Mouse (Mus musculus) kidney, embryonic 15.5 days (tissue): Measurements from ENCODE around the gene Gcfc2. TPM values are rescaled to one million over a fixed set of nuclear protein-coding genes. Genes with fewer than 3 reads are reported as not detected.

Experiments
- ATAC-seq: fragments of 200-750 bp; cut with Nextera tagmentation; replicated peaks from 2 replicates; pipeline ENCODE4 v1.8.0; 2017; ENCODE audit warnings: moderate TSS enrichment; ENCODE audit not compliant: low FRiP score
- H3K27ac ChIP-seq: fragments of 300-500 bp; sonication (generic); 2 replicates; pipeline ENCODE4 v1.5.1; 2015; ENCODE audit warnings: mild to moderate bottlenecking, inconsistent platforms
- H3K27me3 ChIP-seq: fragments of 300-500 bp; sonication (generic); 2 replicates; pipeline ENCODE4 v1.6.1; 2015; ENCODE audit warnings: inconsistent platforms
- H3K36me3 ChIP-seq: fragments of 300-500 bp; sonication (generic); 2 replicates; pipeline ENCODE4 v1.6.1; 2015; ENCODE audit warnings: inconsistent platforms
- H3K4me1 ChIP-seq: fragments of 300-500 bp; sonication (generic); 2 replicates; pipeline ENCODE4 v1.6.1; 2015; ENCODE audit warnings: inconsistent platforms
- H3K4me2 ChIP-seq: fragments of 300-500 bp; sonication (generic); 2 replicates; pipeline ENCODE4 v1.6.1; 2015; ENCODE audit warnings: moderate library complexity, mild to moderate bottlenecking, inconsistent platforms
- H3K4me3 ChIP-seq: fragments of 300-500 bp; sonication (generic); replicated peaks from 2 replicates; pipeline ENCODE4 v1.5.1; 2015; ENCODE audit warnings: mild to moderate bottlenecking, inconsistent platforms
- H3K9ac ChIP-seq: fragments of 300-500 bp; sonication (generic); 2 replicates; pipeline ENCODE4 v1.6.1; 2015; ENCODE audit warnings: mild to moderate bottlenecking, inconsistent platforms
- H3K9me3 ChIP-seq: fragments of 300-500 bp; sonication (generic); replicated peaks from 2 replicates; pipeline ENCODE4 v1.6.1; 2016; ENCODE audit warnings: inconsistent platforms
- WGBS: fragments of 180-500 bp; shearing (Covaris S2); methylation state at CpG from one replicate; pipeline ENCODE4 v1.1.7; 2015; ENCODE audit warnings: mixed read lengths; 5-methylcytosine and 5-hydroxymethylcytosine counted together
- polyA plus RNA-seq: library from polyadenylated mRNA; unstranded; fragments of >200 nt; fragmentation: Nextera tagmentation; extraction: Ambion mirVana; gene quantifications from 2 replicates; pipeline ENCODE4 v1.2.1, GENCODE M21; 2015

Gene Gcfc2
- polyA plus RNA-seq = 11.3 and 13.0 TPM in 2 replicates

DNA sequence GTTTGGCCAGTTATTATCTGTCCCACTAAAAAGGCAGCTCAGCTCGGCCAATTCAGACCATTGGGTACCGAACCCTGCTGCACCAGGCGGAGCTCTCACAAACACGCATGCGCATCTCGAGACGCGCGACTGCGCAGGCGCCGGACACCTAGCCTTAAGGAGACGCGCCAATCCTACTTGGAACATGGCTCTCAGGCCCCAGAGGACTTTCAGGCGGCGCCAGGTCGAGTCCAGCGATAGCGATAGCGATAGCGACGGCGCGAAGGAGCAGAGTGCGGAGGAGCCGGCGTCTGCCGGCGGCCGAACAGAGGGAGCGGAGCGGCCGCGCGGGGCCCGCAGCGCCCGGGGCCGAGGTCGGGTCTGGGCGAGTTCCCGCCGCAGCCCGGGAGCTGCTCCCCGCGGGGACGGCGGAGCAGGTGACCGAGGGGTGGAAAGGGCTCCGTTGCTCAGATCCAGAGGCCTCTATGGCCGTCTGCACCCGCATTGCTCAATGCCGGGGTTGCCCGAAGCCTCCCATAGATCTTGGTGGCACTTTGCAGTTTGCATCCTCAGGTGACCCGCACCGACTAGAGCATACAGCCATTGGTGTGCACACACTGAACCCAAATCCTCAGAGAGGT is at the start of gene Gcfc2:
Gcfc2 (plus strand) TSS at position 147 of the 620 bp plus-strand sequence.
- Histone ChIP-seq H3K27ac (peak within 1 kb of the TSS; percentile 83), H3K4me1 (peaks cover 15% of the 10 kb centered on the region), H3K27me3 (no peaks in the 10 kb centered on the region), H3K36me3 (peaks cover 35% of the 10 kb centered on the region), H3K4me2 (peak within 1 kb of the TSS; percentile 63), H3K9me3 (no peaks in the 10 kb centered on the region), H3K4me3 (peak within 1 kb of the TSS; percentile 78), H3K9ac (peak within 1 kb of the TSS; percentile 93)
- peak; percentile 97 for ATAC-seq
- under 1% methylated on average over 56 of the region's 56 CpGs for WGBS

DNA sequence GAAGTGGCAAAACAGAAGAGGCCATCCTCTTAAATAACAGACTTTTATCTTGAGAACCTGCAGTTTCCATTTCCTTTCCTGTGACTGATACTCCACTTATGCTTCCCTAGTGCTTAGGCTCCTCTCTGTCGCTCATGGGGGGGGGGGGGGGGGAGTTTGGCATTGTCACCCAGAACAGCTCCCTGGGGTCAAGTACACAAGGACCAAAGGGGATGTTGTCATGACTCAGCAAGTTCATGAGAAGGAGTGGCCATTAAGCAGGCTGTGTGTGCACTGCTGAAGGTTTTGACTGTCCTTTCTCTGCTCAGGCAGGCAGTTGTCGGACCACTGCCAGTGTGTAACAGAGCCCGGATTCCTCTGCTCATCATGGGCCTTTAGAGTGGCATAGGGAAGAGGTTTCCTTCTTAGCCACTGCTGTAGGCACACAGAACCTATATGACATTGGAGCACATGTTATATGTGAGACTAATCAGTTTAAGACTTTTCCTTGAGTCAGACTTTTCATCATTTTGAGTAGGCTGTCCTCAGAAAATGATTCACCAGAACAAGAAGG is 27.7 kb upstream of the Gcfc2 start:
- H3K27ac ChIP-seq = no peak overlapping the region
- H3K27me3 ChIP-seq = no peaks in the 10 kb centered on the region
- 71% methylated on average over 3 of the region's 3 CpGs for WGBS
- H3K4me2 ChIP-seq = no peak overlapping the region
- H3K9me3 ChIP-seq = no peaks in the 10 kb centered on the region
- no peak overlapping the region for H3K4me3 ChIP-seq
- H3K36me3 ChIP-seq = no peaks in the 10 kb centered on the region
- H3K4me1 ChIP-seq = no peaks in the 10 kb centered on the region
- H3K9ac ChIP-seq = no peak overlapping the region
- ATAC-seq = no peak

GRCm38 (mm10) chr6:81910302-81910855 is 13.1 kb upstream of the Gcfc2 start:
- H3K27ac ChIP-seq = no peak overlapping the region
- H3K9ac ChIP-seq = no peak overlapping the region
- ATAC-seq = no peak
- no peaks in the 10 kb centered on the region for H3K4me1 ChIP-seq
- no peak overlapping the region for H3K4me2 ChIP-seq
- no peak overlapping the region for H3K4me3 ChIP-seq
- no peaks in the 10 kb centered on the region for H3K36me3 ChIP-seq
- H3K9me3 ChIP-seq = no peaks in the 10 kb centered on the region
- no peaks in the 10 kb centered on the region for H3K27me3 ChIP-seq
- WGBS = 89% methylated on average over 25 of the region's 25 CpGs

DNA sequence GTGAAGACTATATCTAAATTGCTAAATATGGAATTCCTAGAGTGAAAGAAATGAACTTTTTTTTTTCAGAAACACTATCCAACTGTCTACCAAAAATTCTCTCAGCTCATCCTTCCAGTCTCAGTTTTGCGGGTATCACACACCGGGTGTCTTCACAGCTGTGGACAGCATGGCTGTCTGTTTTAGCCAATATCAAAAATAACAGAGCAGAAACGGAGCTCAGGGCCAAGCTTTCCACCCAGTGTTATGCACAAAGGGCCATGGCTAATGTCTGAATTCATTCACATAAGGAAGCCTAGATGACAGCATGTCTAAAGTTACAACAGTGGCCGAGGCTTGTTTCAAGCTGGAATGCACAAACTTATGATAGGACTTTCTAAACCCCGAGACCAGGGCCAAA is 12.2 kb upstream of the Gcfc2 start:
- H3K36me3 ChIP-seq = no peaks in the 10 kb centered on the region
- H3K4me1 ChIP-seq = no peaks in the 10 kb centered on the region
- H3K4me3 ChIP-seq = no peak overlapping the region
- no peaks in the 10 kb centered on the region for H3K27me3 ChIP-seq
- no peak overlapping the region for H3K4me2 ChIP-seq
- WGBS = 85% methylated on average over 5 of the region's 5 CpGs
- H3K9me3 ChIP-seq = no peaks in the 10 kb centered on the region
- ATAC-seq = no peak
- no peak overlapping the region for H3K9ac ChIP-seq
- H3K27ac ChIP-seq = no peak overlapping the region

DNA sequence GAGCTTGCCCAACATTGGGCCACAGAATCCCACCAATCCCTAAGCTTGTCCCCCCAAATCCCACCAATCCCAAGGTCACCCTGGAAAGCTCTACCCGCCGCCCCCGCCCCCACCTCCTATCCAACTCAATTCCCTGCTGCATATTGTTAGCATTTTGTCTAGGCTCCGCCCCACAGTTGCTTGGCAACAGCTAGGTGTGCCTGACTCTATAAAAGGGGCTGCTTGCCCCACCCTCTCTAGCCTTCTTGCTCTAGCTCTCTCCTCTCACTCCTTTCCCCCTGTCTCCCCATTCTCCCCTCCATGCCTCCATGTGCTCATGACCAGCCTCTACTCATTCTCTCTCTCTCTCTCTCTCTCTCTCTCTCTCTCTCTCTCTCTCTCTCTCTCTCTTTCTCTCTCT is 11.8 kb upstream of the Gcfc2 start:
- ATAC-seq = no peak
- H3K27ac ChIP-seq = no peak overlapping the region
- no peaks in the 10 kb centered on the region for H3K4me1 ChIP-seq
- H3K9me3 ChIP-seq = no peaks in the 10 kb centered on the region
- WGBS = 90% methylated on average over 4 of the region's 4 CpGs
- H3K4me3 ChIP-seq = no peak overlapping the region
- no peak overlapping the region for H3K9ac ChIP-seq
- H3K4me2 ChIP-seq = no peak overlapping the region
- no peaks in the 10 kb centered on the region for H3K36me3 ChIP-seq
- no peaks in the 10 kb centered on the region for H3K27me3 ChIP-seq

DNA sequence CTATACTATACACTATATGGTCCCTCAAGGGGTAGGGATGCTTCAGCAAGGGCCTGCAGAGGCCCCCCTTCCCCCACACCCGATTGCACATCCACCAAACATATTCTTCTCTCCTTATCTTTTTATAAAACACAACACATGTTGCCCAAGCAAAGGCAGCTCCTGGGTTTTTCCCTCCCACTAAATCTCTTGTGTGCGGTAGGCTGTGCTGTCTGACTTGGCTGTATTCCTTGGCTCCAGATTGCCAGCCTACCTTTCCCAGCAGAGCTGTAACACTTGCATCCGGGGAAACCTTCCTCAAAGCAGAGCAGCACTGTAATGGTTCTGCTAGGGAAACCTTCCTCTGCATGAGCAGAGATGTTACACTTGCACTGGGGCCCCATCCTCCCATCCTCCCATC is 11.3 kb upstream of the Gcfc2 start:
- Histone ChIP-seq H3K9ac (no peak overlapping the region), H3K9me3 (no peaks in the 10 kb centered on the region), H3K36me3 (no peaks in the 10 kb centered on the region), H3K4me3 (no peak overlapping the region), H3K4me2 (no peak overlapping the region), H3K27me3 (no peaks in the 10 kb centered on the region), H3K27ac (no peak overlapping the region), H3K4me1 (no peaks in the 10 kb centered on the region)
- ATAC-seq = no peak
- 76% methylated on average over 3 of the region's 3 CpGs for WGBS

GRCm38 (mm10) chr6:81924304-81924703 is 835 bp downstream of the Gcfc2 start:
- Histone ChIP-seq H3K27me3 (no peaks in the 10 kb centered on the region), H3K27ac (no peak overlapping the region), H3K9me3 (no peaks in the 10 kb centered on the region), H3K4me2 (peak overlapping the region; percentile 63), H3K9ac (peak overlapping the region; percentile 93), H3K4me1 (peaks cover 15% of the 10 kb centered on the region), H3K36me3 (peaks cover 40% of the 10 kb centered on the region), H3K4me3 (peak overlapping the region; percentile 78)
- peak; percentile 55 for ATAC-seq
- 10% methylated on average over 5 of the region's 5 CpGs for WGBS

DNA sequence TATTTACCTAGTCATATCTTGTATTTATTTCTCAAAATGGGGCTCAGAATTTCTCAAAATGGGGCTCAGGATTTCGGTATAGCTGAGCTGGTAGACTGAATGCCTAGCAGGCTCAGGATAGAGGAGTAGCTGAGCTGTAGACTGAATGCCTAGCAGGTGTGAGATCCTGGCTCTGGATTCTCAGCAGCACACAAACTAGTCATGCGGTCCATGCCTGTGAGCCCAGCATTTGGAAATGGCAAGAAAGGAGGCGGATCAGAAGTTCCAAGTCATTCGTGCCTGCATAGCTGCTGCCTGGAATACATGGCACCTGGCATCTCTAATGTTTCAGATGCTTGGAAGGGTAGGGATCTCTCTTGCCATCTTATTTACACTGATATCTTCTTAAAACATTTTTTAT is 5.9 kb downstream of the Gcfc2 start:
- peaks cover 87% of the 10 kb centered on the region for H3K36me3 ChIP-seq
- no peaks in the 10 kb centered on the region for H3K9me3 ChIP-seq
- no peak for ATAC-seq
- H3K4me3 ChIP-seq = no peak overlapping the region
- H3K27ac ChIP-seq = no peak overlapping the region
- no peaks in the 10 kb centered on the region for H3K27me3 ChIP-seq
- H3K4me2 ChIP-seq = no peak overlapping the region
- H3K4me1 ChIP-seq = peaks cover 9% of the 10 kb centered on the region
- WGBS = 88% methylated on average over 4 of the region's 4 CpGs
- H3K9ac ChIP-seq = no peak overlapping the region

DNA sequence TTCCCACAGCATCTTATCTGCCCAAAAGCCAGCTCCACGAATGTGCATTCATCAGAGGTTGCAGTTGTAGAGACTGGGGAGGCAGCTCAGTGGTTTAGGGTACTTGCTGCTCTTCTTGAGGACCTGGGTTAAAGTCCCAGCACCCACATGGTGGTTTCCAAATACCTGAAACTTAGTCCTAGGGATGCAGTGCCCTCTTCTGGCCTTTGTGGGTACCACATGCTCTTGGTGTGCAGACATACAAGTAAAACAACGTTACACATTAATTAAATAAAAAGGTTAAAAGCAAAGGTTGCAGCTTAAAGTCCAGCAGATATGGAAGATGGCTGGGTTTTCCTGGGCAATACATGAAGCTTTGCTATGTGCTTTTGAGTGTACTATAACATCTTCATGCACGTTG is 9.8 kb downstream of the Gcfc2 start:
- no peak overlapping the region for H3K27ac ChIP-seq
- no peak overlapping the region for H3K4me3 ChIP-seq
- no peak for ATAC-seq
- WGBS = 97% methylated on average over 3 of the region's 3 CpGs
- H3K36me3 ChIP-seq = peaks cover 84% of the 10 kb centered on the region
- H3K4me2 ChIP-seq = no peak overlapping the region
- H3K9me3 ChIP-seq = no peaks in the 10 kb centered on the region
- H3K4me1 ChIP-seq = no peaks in the 10 kb centered on the region
- H3K9ac ChIP-seq = no peak overlapping the region
- H3K27me3 ChIP-seq = no peaks in the 10 kb centered on the region

DNA sequence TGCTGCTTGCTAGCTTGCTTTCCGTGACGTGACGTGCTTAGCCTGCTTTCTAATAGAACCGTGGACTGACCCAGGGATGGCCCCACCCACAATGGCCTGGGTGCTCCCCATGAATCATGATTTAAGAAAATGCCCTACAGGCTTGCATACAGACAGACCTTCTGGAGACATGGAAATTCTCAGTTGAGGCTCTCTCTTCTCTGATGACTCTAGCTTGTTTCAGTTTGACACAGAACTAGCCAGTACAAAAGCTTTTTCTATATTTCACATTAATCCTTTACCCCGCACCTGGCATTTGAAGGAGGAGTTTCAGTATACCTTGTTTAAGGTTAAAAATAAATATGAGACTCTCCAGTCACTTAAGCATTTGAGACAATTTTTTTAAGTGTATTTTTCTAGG is 18.2 kb downstream of the Gcfc2 start:
- 81% methylated on average over 5 of the region's 5 CpGs for WGBS
- H3K36me3 ChIP-seq = peaks cover 88% of the 10 kb centered on the region
- no peaks in the 10 kb centered on the region for H3K27me3 ChIP-seq
- no peak for ATAC-seq
- no peak overlapping the region for H3K9ac ChIP-seq
- no peaks in the 10 kb centered on the region for H3K4me1 ChIP-seq
- H3K9me3 ChIP-seq = no peaks in the 10 kb centered on the region
- H3K4me3 ChIP-seq = no peak overlapping the region
- H3K4me2 ChIP-seq = no peak overlapping the region
- H3K27ac ChIP-seq = no peak overlapping the region

DNA sequence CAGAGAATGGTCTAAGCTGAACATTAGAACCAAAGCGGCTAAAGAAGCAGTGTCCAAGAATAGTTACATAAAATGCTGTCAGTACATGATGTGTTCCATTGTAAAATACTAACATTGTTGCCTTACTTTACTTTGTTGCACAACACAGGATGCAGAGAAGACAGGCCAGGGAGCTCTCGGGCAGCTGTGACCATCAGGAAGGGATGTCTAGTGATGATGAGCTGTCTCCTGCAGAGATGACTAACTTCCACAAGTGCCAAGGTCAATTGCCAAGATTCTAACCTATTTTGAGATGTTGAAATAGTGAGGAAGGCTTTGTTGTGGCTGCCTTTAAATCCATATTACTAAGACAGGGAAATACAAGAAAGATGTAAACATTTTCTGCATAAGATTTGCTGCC is 19.8 kb downstream of the Gcfc2 start:
- WGBS = 93% methylated on average over 2 of the region's 2 CpGs
- H3K4me3 ChIP-seq = no peak overlapping the region
- no peak overlapping the region for H3K27ac ChIP-seq
- no peaks in the 10 kb centered on the region for H3K9me3 ChIP-seq
- ATAC-seq = no peak
- H3K27me3 ChIP-seq = no peaks in the 10 kb centered on the region
- H3K36me3 ChIP-seq = peaks cover 94% of the 10 kb centered on the region
- H3K4me1 ChIP-seq = no peaks in the 10 kb centered on the region
- no peak overlapping the region for H3K4me2 ChIP-seq
- H3K9ac ChIP-seq = no peak overlapping the region

- Histone ChIP-seq H3K27me3 (no peaks in the 10 kb centered on the region), H3K4me2 (no peak overlapping the region), H3K4me3 (no peak overlapping the region), H3K27ac (no peak overlapping the region), H3K36me3 (peaks cover 97% of the 10 kb centered on the region), H3K4me1 (no peaks in the 10 kb centered on the region), H3K9me3 (no peaks in the 10 kb centered on the region), H3K9ac (no peak overlapping the region)
- no peak for ATAC-seq
- WGBS = 85% methylated on average over 3 of the region's 3 CpGs
Measured at GRCm38 (mm10) chr6:81944432-81944831, 21.0 kb downstream of the Gcfc2 start.

DNA sequence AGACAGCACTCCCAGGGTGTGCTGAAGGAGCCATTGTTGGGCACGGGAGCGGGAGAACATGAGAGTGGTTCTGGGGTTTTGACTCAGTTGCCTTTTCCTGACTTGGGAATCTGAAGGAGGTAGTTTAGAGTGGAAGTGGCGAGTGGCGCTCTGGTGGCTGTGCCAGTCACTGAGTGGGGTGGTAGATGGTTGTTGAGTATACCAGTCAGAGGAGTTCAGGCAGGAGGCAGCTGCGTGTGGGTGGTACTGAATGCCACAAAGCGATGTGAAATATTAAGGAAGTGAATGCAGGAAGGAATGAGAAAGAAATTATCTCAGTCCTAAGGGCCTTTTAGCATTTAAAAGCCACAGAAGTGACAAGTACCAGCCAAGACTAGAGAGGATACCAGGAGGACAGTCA is 23.4 kb downstream of the Gcfc2 start:
- no peak overlapping the region for H3K4me2 ChIP-seq
- peaks cover 98% of the 10 kb centered on the region for H3K36me3 ChIP-seq
- H3K9me3 ChIP-seq = no peaks in the 10 kb centered on the region
- ATAC-seq = no peak
- no peaks in the 10 kb centered on the region for H3K4me1 ChIP-seq
- no peak overlapping the region for H3K9ac ChIP-seq
- no peaks in the 10 kb centered on the region for H3K27me3 ChIP-seq
- WGBS = 94% methylated on average over 6 of the region's 6 CpGs
- H3K27ac ChIP-seq = no peak overlapping the region
- no peak overlapping the region for H3K4me3 ChIP-seq
